Mouse (Mus musculus) CH12.LX (cell line): ENCODE measurements around the gene Kntc1. TPM values are rescaled to one million over a fixed set of nuclear protein-coding genes. Genes with fewer than 3 reads are reported as not detected.

Experiments used
- DNase-seq: peaks from one replicate; pipeline ENCODE4 v3.0.0-alpha.2; 2013; ENCODE audit errors: extremely low read depth
- H3K27ac ChIP-seq: 2 replicates; pipeline ENCODE4 v1.5.1; 2012; ENCODE audit warnings: low read depth, mild to moderate bottlenecking, control low read depth, moderate library complexity; ENCODE audit not compliant: insufficient read depth
- H3K27me3 ChIP-seq: replicated peaks from 2 replicates; pipeline ENCODE3; 2012; ENCODE audit warnings: inconsistent platforms
- H3K36me3 ChIP-seq, 2 experiments: replicated peaks in 1 of 2; 2 replicates each; pipeline versions ENCODE3 to v1.6.1; 2012; ENCODE audit warnings: inconsistent platforms in 1 of 2, low read length in 1 of 2, mild to moderate bottlenecking in 1 of 2, mixed read lengths in 1 of 2, moderate library complexity in 1 of 2; ENCODE audit not compliant: control insufficient read depth in 1 of 2, insufficient read depth in 1 of 2
- H3K4me1 ChIP-seq, 2 experiments: 2 replicates each; pipeline ENCODE4 v1.6.1; 2012; ENCODE audit warnings: inconsistent platforms in 1 of 2, moderate library complexity in 1 of 2; ENCODE audit not compliant: insufficient read depth in 2 of 2, control insufficient read depth in 1 of 2
- H3K4me2 ChIP-seq: 2 replicates; pipeline ENCODE4 v1.6.1; 2012; ENCODE audit warnings: low read depth, mild to moderate bottlenecking, control low read depth; ENCODE audit not compliant: poor library complexity, insufficient read depth, severe bottlenecking
- H3K4me3 ChIP-seq, 3 experiments: fragments of 150-350 bp in 1 of 3; sonication (generic) in 1 of 3; replicated peaks in 1 of 3; 2 replicates each; pipeline versions ENCODE3 to v1.5.1; 2011 to 2012; ENCODE audit warnings: low read depth in 2 of 3, low read length in 2 of 3, mild to moderate bottlenecking in 2 of 3, moderate library complexity in 2 of 3, control low read depth in 1 of 3, improper control_type of control experiment in 1 of 3, inconsistent platforms in 1 of 3, mixed read lengths in 1 of 3; ENCODE audit not compliant: poor library complexity in 1 of 3
- H3K79me2 ChIP-seq: replicated peaks from 2 replicates; pipeline ENCODE4 v1.6.1; 2012; ENCODE audit warnings: mild to moderate bottlenecking, moderate library complexity; ENCODE audit not compliant: control insufficient read depth, poor library complexity, insufficient read depth, severe bottlenecking; ENCODE audit errors: extremely low read depth
- H3K9ac ChIP-seq: 2 replicates; pipeline ENCODE4 v1.6.1; 2012; ENCODE audit warnings: low read depth, mild to moderate bottlenecking, control low read depth, moderate library complexity; ENCODE audit not compliant: insufficient read depth
- H3K9me3 ChIP-seq: replicated peaks from 2 replicates; pipeline ENCODE3; 2012; ENCODE audit warnings: low read length, inconsistent platforms, mixed read lengths
- E2F4 ChIP-seq: IDR thresholded peaks from 2 replicates; pipeline ENCODE4 v1.6.1; 2011; ENCODE audit warnings: low read depth, low read length, improper control_type of control experiment; ENCODE audit not compliant: insufficient replicate concordance
- EP300 ChIP-seq: IDR thresholded peaks from 2 replicates; pipeline ENCODE4 v1.6.1; 2011; ENCODE audit warnings: low read length, improper control_type of control experiment
- HCFC1 ChIP-seq: IDR thresholded peaks from 2 replicates; pipeline ENCODE4 v1.6.1; 2012; ENCODE audit warnings: low read depth, mild to moderate bottlenecking, inconsistent platforms, low read length, improper control_type of control experiment
- IRF4 ChIP-seq: IDR thresholded peaks from 2 replicates; pipeline ENCODE4 v1.6.1; 2014; ENCODE audit warnings: low read depth, mild to moderate bottlenecking, inconsistent platforms, low read length, improper control_type of control experiment
- JUN ChIP-seq: IDR thresholded peaks from 2 replicates; pipeline ENCODE4 v1.6.1; 2011; ENCODE audit warnings: low read depth, mild to moderate bottlenecking, low read length, improper control_type of control experiment, moderate library complexity; ENCODE audit not compliant: insufficient read depth
- KAT2A ChIP-seq: IDR thresholded peaks from 2 replicates; pipeline ENCODE4 v1.6.1; 2012; ENCODE audit warnings: low read length, improper control_type of control experiment, inconsistent platforms; ENCODE audit not compliant: insufficient replicate concordance
- MAFK ChIP-seq: IDR thresholded peaks from 2 replicates; pipeline ENCODE4 v1.6.1; 2011; ENCODE audit warnings: low read length, improper control_type of control experiment; ENCODE audit not compliant: insufficient replicate concordance
- MAZ ChIP-seq: IDR thresholded peaks from 2 replicates; pipeline ENCODE4 v1.6.1; 2012; ENCODE audit warnings: low read depth, mild to moderate bottlenecking, inconsistent platforms, low read length, improper control_type of control experiment, moderate library complexity
- NRF1 ChIP-seq: IDR thresholded peaks from 2 replicates; pipeline ENCODE4 v1.6.1; 2014; ENCODE audit warnings: low read depth, mild to moderate bottlenecking, inconsistent platforms, low read length, improper control_type of control experiment, moderate library complexity
- POLR2A ChIP-seq: IDR thresholded peaks from 2 replicates; pipeline ENCODE4 v1.6.1; 2011; ENCODE audit warnings: low read depth, mild to moderate bottlenecking, improper control_type of control experiment, low read length
- SIN3A ChIP-seq: IDR thresholded peaks from 2 replicates; pipeline ENCODE4 v1.6.1; 2012; ENCODE audit warnings: low read length, improper control_type of control experiment, inconsistent platforms
- SMC3 ChIP-seq: IDR thresholded peaks from 2 replicates; pipeline ENCODE4 v1.6.1; 2011; ENCODE audit warnings: low read depth, low read length, improper control_type of control experiment
- UBTF ChIP-seq: IDR thresholded peaks from 2 replicates; pipeline ENCODE4 v1.6.1; 2012; ENCODE audit warnings: low read depth, mild to moderate bottlenecking, inconsistent platforms, low read length, improper control_type of control experiment, moderate library complexity
- USF1 ChIP-seq: IDR thresholded peaks from 2 replicates; pipeline ENCODE4 v1.6.1; 2014; ENCODE audit warnings: low read depth, mild to moderate bottlenecking, inconsistent platforms, low read length, improper control_type of control experiment
- USF2 ChIP-seq: conservative IDR thresholded peaks from 2 replicates; pipeline ENCODE4 v1.6.1; 2011; ENCODE audit warnings: low read depth, low read length, improper control_type of control experiment
- ZC3H11A ChIP-seq: IDR thresholded peaks from 2 replicates; pipeline ENCODE4 v1.6.1; 2012; ENCODE audit warnings: low read depth, mild to moderate bottlenecking, inconsistent platforms, low read length, improper control_type of control experiment
- ZNF384 ChIP-seq: IDR thresholded peaks from 2 replicates; pipeline ENCODE4 v1.6.1; 2012; ENCODE audit warnings: low read depth, low read length, improper control_type of control experiment, inconsistent platforms
- dilution Hi-C: fragments of 300-500 bp; cut with MboI; formaldehyde crosslinking; loops from 2 replicates; pipeline ENCODE4 v1.14.3; 2020; ENCODE audit warnings: low sequenced_read_pairs; ENCODE audit not compliant: extremely low pct_unique_long_range_greater_than_20kb, extremely low pct_ligation_motif_present
- in situ Hi-C: fragments of 300-500 bp; cut with MboI; formaldehyde crosslinking; loops from 3 replicates; pipeline ENCODE4 v1.14.3; 2019; ENCODE audit warnings: low sequenced_read_pairs, low pct_ligation_motif_present, low pct_unique_long_range_greater_than_20kb, mixed read lengths
- polyA plus RNA-seq: library from polyadenylated mRNA; unstranded; fragments of >175 nt; gene quantifications from 2 replicates; pipeline ENCODE4 v1.2.1, GENCODE M21; 2012; ENCODE audit warnings: low read depth; ENCODE audit not compliant: insufficient read length
- total RNA-seq, 2 experiments: library from RNA; depleted of rRNA; stranded (reverse); fragments of 300-350 nt in 1 of 2; fragments of >200 nt in 1 of 2; gene quantifications; 2 replicates each; pipeline ENCODE4 v1.2.3; 2012 to 2014

The Kntc1 gene
- total and polyA plus RNA-seq, 3 experiments, result 30.4 to 37.4 (median 30.5) TPM

GRCm38 (mm10) chr5:123853877-123854504 lies 104.5 kb downstream of the Kntc1 start:
- no peak overlapping the region for H3K4me2 ChIP-seq

GRCm38 (mm10) chr5:123854511-123854910 lies 105.0 kb downstream of the Kntc1 start:
- TF ChIP-seq IRF4 (no peak), USF2 (no peak)
- no peaks in the 10 kb centered on the region for H3K79me2 ChIP-seq
- in situ Hi-C loops, result no loop called here
- H3K36me3 ChIP-seq, result no peaks in the 10 kb centered on the region
- no peak overlapping the region for H3K4me3 ChIP-seq
- H3K4me2 ChIP-seq, result no peak overlapping the region
- H3K9ac ChIP-seq, result no peak overlapping the region
- no peak for DNase-seq
- dilution Hi-C loops, result no loop called here
- no peaks in the 10 kb centered on the region for H3K9me3 ChIP-seq
- H3K4me1 ChIP-seq, result peaks cover 5 to 17% of the 10 kb centered on the region in 2 experiments; a peak in 3 of 4 replicates
- H3K27me3 ChIP-seq, result no peaks in the 10 kb centered on the region
- H3K27ac ChIP-seq, result no peak overlapping the region

More at GRCm38 (mm10) chr5:123853877-123854504, 104.5 kb downstream of the Kntc1 start:
- H3K4me1 ChIP-seq, result peaks cover 5 to 16% of the 10 kb centered on the region in 2 experiments; a peak in 3 of 4 replicates
- H3K9me3 ChIP-seq, result no peaks in the 10 kb centered on the region
- TF ChIP-seq ZNF384 (no peak), E2F4 (no peak), KAT2A (no peak), EP300 (no peak), JUN (no peak), USF1 (no peak), MAFK (no peak), POLR2A (no peak), IRF4 (no peak), SIN3A (no peak), HCFC1 (no peak), SMC3 (no peak)
- H3K79me2 ChIP-seq, result no peaks in the 10 kb centered on the region
- no peak for DNase-seq
- in situ Hi-C loops (no loop called here), dilution Hi-C loops (no loop called here)
- no peak overlapping the region for H3K9ac ChIP-seq
- H3K36me3 ChIP-seq, result no peaks in the 10 kb centered on the region
- H3K27me3 ChIP-seq, result no peaks in the 10 kb centered on the region
- no peak overlapping the region for H3K27ac ChIP-seq
- no peak overlapping the region for H3K4me3 ChIP-seq

- dilution Hi-C loops, result no loop called here
Measured at GRCm38 (mm10) chr5:123858798-123859197, 109.3 kb downstream of the Kntc1 start.

More at GRCm38 (mm10) chr5:123858798-123859197, 109.3 kb downstream of the Kntc1 start:
- in situ Hi-C loops, result no loop called here
- Histone ChIP-seq H3K4me3 (no peak overlapping the region), H3K4me2 (no peak overlapping the region), H3K79me2 (no peaks in the 10 kb centered on the region), H3K9me3 (no peaks in the 10 kb centered on the region), H3K27ac (no peak overlapping the region), H3K9ac (no peak overlapping the region), H3K36me3 (no peaks in the 10 kb centered on the region), H3K27me3 (no peaks in the 10 kb centered on the region)
- no peak for DNase-seq
- TF ChIP-seq NRF1 (no peak), ZC3H11A (no peak), UBTF (no peak), MAZ (no peak)
- TF ChIP-seq, all 38 proteins: peak for 0
- H3K4me1 ChIP-seq, result peaks cover 5 to 24% of the 10 kb centered on the region in 2 experiments
